Mouse (Mus musculus): ENCODE results near the gene Etv3. TPM values are rescaled to one million over a fixed set of nuclear protein-coding genes. Genes with fewer than 3 reads are reported as not detected.
"Not testable (repeated sequence)": the region's sequence is repeated elsewhere in the genome, so short reads cannot be mapped to it uniquely, and the experiment has no call there.

The Etv3 gene
- total RNA-seq, 1 experiment from 2014 or later = 47.8 TPM

- ATAC-seq (ENCODE audit: extremely low read depth, insufficient number of reproducible peaks, low FRiP score, poor library complexity, severe bottlenecking) = no peak
Observed at GRCm38 (mm10) chr3:87546291-87546721, 21.1 kb downstream of the Etv3 start.

DNA sequence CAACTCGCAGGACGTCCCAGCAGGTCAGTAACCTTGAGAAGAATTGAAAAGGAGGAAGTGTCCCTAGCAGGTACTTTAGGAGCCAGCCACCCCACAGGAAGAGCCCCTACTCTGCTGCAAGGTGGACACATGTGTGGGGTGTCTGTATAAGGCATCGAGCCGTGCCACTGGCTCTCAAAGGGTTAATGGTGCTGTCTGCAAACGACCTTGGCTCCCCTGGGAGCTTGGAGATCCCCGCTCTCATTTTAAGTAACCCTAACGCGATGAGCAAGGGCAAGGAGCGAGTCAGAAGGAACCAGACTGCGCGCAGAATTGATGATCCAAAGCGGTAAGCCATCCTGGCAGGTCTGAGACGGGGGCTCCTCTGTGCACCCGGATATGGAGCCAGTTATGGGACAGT, 24.7 kb downstream of the Etv3 start:
- no peak for ATAC-seq (ENCODE audit: extremely low read depth, insufficient number of reproducible peaks, low FRiP score, poor library complexity, severe bottlenecking)

GRCm38 (mm10) chr3:87552327-87552726, 27.1 kb downstream of the Etv3 start:
- no peak for ATAC-seq (ENCODE audit: extremely low read depth, insufficient number of reproducible peaks, low FRiP score, poor library complexity, severe bottlenecking)

- no peak for ATAC-seq (ENCODE audit: extremely low read depth, insufficient number of reproducible peaks, low FRiP score, poor library complexity, severe bottlenecking)
Observed at GRCm38 (mm10) chr3:87553196-87553935, 28.2 kb downstream of the Etv3 start.

- ATAC-seq (ENCODE audit: extremely low read depth, insufficient number of reproducible peaks, low FRiP score, poor library complexity, severe bottlenecking) = not testable (repeated sequence)
Observed at GRCm38 (mm10) chr3:87554859-87555258, 29.7 kb downstream of the Etv3 start.

DNA sequence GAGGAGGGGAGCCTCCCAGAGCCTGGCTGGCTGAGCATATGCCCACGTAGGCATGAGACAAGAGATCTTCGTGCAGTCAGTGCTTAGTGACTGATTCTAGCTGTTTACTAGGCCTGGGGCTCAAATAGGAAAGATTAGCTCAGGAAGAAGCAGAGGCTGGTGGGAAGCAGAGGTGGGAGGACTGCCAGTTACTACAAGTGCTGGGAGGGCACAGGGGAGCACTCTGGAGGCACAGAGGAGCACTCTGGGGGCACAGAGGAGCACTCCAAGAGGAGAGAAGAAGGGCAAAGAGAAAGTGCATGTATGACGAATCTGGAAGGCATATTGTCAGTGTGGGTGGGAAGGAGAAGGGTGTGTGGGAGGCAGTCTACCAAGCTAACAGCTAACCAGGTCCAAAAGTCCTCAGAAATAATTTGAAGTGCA, 30.9 kb downstream of the Etv3 start:
- ATAC-seq (ENCODE audit: extremely low read depth, insufficient number of reproducible peaks, low FRiP score, poor library complexity, severe bottlenecking) = no peak

GRCm38 (mm10) chr3:87556668-87557278, 31.6 kb downstream of the Etv3 start:
- ATAC-seq (ENCODE audit: extremely low read depth, insufficient number of reproducible peaks, low FRiP score, poor library complexity, severe bottlenecking) = no peak

GRCm38 (mm10) chr3:87560156-87560555, 34.9 kb downstream of the Etv3 start:
- no peak for ATAC-seq (ENCODE audit: extremely low read depth, insufficient number of reproducible peaks, low FRiP score, poor library complexity, severe bottlenecking)

DNA sequence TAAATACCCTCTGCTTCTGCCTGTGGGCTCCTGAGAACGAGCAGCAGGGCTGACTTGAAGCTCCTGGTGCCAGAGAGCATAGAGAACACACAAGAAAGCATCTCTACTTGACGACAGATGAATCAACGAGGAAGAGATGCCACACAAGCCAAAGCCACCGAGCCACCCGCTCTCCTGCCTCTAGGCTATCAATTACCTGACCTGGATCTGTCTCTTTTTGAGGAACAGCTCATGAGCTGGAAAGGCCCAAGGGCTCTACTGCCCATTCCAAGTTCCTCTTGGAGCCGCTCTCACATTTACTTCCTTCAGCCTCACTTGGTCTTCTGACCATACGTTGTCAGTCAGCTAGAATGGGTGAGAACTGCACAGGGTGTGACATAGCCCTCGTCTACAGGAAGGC, 36.2 kb downstream of the Etv3 start:
- no peak for ATAC-seq (ENCODE audit: extremely low read depth, insufficient number of reproducible peaks, low FRiP score, poor library complexity, severe bottlenecking)

DNA sequence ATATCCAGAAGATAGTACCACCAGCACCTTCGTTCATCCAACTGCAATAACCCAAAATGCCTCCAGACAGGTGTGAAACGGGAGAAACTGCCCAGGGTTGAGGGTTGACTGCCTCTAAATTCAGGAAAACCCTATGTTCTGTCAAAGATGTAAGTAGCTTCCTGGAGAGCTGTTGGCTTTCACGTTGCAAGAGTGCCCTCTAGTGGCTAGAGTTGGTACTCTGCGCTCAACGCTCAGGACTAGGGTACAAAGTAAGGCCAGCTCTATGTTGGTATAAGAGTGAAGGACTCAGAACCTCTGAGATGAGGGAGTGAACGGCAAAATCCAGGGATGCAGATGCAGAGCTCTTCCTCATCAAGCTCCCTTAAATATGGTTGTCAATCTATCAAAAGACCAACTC, 37.2 kb downstream of the Etv3 start:
- peak; percentile 66 for ATAC-seq (ENCODE audit: extremely low read depth, insufficient number of reproducible peaks, low FRiP score, poor library complexity, severe bottlenecking)

GRCm38 (mm10) chr3:87563466-87563865, 38.3 kb downstream of the Etv3 start:
- ATAC-seq (ENCODE audit: extremely low read depth, insufficient number of reproducible peaks, low FRiP score, poor library complexity, severe bottlenecking) = no peak

DNA sequence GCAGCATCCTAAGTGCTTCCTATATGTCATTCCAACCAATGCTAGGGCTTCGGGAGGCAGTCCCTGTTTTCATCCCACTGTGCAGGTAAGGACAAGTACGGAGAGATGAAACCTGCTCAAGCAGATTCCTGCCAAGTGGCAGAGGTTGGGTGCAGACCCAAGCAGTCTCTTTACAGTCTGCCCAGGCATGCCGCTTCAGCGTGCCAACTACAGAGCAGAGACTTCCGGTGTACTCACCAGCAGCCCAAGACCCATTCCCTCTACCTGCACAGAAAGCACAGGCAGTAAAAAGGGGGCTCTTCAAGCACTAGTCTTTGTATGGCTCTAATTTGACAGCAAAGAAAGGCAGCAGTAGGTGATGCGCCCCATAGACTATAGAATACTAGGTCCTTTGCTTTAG, 40.4 kb downstream of the Etv3 start:
- ATAC-seq (ENCODE audit: extremely low read depth, insufficient number of reproducible peaks, low FRiP score, poor library complexity, severe bottlenecking) = no peak

DNA sequence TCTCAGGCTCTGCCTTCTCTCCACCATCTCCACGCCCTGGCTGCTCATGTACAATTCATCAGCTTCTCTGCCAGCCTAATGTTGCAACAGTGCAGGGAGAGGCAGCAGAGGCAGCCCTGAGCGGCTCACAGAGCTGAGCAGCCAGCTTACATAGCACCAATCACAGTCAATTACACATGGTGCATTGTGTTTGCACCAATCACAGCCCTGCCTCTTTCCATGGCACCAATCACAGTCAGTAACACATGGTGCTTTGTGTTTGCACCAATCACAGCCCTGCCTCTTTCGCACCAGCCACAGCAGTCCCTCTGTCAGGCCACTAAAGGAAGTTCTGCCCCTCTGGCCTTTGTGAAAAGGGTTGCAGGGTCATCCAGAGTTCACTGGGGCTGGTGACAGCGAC, 40.9 kb downstream of the Etv3 start:
- peak; percentile 81 for ATAC-seq (ENCODE audit: extremely low read depth, insufficient number of reproducible peaks, low FRiP score, poor library complexity, severe bottlenecking)

DNA sequence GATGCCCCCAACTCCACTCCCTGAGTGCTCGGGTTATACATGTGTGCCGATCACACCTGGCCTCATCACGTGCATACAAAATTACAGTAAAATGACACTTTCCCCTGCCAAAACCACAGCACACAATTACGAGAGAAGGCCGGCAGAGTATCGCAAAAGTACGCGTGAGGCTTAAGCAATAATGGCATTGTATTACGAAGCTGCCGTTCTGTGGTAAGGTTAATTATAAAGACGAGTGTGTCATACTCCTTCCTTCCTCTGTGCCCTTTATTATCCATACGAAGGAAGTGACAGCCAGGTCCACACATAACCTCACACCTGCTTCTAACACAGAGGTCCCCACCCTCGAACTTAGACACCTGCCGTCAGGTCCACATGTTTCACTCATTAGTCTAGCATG, 42.3 kb downstream of the Etv3 start:
- ATAC-seq (ENCODE audit: extremely low read depth, insufficient number of reproducible peaks, low FRiP score, poor library complexity, severe bottlenecking) = no peak

- no peak for ATAC-seq (ENCODE audit: extremely low read depth, insufficient number of reproducible peaks, low FRiP score, poor library complexity, severe bottlenecking)
Observed at GRCm38 (mm10) chr3:87568681-87569080, 43.5 kb downstream of the Etv3 start.

DNA sequence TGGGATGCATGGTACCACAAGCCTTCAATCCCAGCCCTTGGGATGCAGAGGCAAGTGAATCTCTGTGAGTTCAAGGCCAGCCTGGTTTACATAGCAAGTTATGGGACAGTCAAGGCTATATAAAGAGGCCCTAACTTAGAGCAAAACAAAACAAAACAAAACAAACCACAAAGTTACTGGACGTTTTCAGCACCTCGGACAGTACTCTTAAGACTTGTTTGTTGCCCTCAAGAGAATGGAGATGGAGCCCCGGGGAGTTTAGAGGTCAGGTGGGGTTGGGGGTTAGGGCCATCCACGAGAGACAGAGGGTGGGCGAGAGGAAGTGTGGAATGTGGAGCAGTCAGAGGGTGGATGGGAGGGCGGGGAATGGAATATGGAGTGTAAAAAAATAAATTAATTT, 50.6 kb downstream of the Etv3 start:
- no peak for ATAC-seq (ENCODE audit: extremely low read depth, insufficient number of reproducible peaks, low FRiP score, poor library complexity, severe bottlenecking)

GRCm38 (mm10) chr3:87582259-87582658, 57.1 kb downstream of the Etv3 start:
- ATAC-seq (ENCODE audit: extremely low read depth, insufficient number of reproducible peaks, low FRiP score, poor library complexity, severe bottlenecking) = no peak

Measured in neutrophil, adult 5-6 weeks (primary cell).